Mouse (Mus musculus) embryo, embryonic 9.5 days (tissue): ENCODE results near the gene Gstt2.
A peak's percentile ranks its signal among the peaks of the same experiment; 100 is the strongest.

Source experiments
- DNase-seq: peaks from one replicate; pipeline ENCODE4 v3.0.0-alpha.2; 2017; ENCODE audit errors: extremely low spot score

The Gstt2 gene

GRCm38 (mm10) chr10:75827668-75828360 lies 9.4 kb downstream of the Gstt2 start:
- DNase-seq, result no peak

- DNase-seq, result no peak
Observed at GRCm38 (mm10) chr10:75824530-75824929, 12.7 kb downstream of the Gstt2 start.

GRCm38 (mm10) chr10:75823782-75824181 lies 13.4 kb downstream of the Gstt2 start:
- DNase-seq, result no peak

GRCm38 (mm10) chr10:75822443-75822842 lies 14.8 kb downstream of the Gstt2 start, which contains the start of gene Gstt4:
TSS of gene Gstt4 (minus strand) at chr10:75822543.
- DNase-seq, result no peak

- DNase-seq, result no peak
Observed at GRCm38 (mm10) chr10:75819882-75820281, 17.3 kb downstream of the Gstt2 start.

- no peak for DNase-seq
Observed at GRCm38 (mm10) chr10:75818641-75819040, 18.6 kb downstream of the Gstt2 start.

- no peak for DNase-seq
Observed at GRCm38 (mm10) chr10:75804217-75804616, 33.0 kb downstream of the Gstt2 start.

- no peak for DNase-seq
Observed at GRCm38 (mm10) chr10:75798176-75798696, 39.0 kb downstream of the Gstt2 start, which contains the start of gene Gstt1. TSS of gene Gstt1 (minus strand) at chr10:75798584.

DNA sequence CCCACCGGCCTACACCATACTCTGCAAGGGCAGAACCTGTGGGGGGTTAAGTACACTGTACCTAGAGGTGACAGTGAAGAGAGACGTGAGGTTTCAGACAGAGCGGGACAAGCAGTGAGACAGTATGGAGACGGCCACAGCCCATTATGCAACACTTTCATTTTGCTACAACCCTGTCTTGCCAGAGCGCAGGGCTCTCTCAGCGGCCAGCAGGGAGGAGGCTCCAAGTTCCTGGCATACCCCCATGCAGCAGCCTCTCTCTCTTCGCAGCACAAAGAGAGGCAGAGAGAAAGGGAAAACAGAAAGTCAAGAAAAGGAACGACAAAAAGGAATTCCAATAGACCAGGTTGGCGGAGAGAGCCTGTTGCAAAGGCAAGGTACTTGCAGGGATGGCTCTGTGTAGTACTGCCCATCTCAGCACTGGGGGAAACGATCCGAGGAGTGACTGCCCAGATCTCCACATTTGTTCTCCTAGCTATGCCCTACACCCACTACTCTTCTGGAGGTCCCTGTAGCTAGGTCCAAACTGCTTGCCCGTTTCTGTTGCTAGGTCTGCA lies 39.5 kb downstream of the Gstt2 start:
- DNase-seq, result peak; percentile 27

GRCm38 (mm10) chr10:75796731-75797516 lies 40.3 kb downstream of the Gstt2 start:
- no peak for DNase-seq

- peak; percentile 28 for DNase-seq
Observed at GRCm38 (mm10) chr10:75794880-75795279, 42.3 kb downstream of the Gstt2 start.

DNA sequence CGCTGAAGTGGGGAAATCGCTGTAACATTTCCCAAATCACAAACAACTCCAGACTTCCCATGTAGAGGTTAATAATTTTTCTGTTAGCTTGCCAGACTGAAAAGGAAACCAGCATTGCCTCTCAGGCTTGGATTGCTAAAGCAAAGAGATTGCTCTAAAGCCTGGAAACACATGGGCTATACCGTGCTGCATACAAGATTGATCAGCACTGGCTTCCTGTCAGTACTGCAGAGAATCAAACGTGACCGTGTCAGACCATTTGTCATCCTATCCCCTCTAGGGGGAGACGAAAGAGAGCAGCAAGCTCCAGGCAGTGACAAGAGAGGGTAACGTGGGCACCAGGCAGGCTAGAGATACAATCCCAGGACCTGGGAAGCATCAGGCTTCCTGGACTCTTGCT lies 46.5 kb downstream of the Gstt2 start:
- no peak for DNase-seq

DNA sequence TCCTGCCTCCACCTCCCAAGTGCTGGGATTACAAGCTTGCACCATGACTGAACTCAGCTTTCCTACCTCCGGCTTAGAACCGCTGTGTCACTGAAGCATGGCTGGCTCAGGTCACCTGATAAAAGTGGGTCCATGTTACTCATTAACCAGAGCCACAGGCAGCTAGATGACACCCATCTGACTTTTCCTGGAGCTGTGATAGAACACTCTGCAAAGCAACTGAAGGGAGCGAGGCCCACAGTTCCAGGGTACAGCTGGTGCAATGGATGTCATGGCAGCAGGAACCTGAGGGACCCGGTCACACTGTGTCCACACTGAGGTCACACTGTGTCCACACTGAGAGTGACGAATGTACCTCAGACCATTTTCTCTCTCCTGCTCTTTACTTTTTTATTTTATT lies 47.4 kb downstream of the Gstt2 start:
- no peak for DNase-seq

DNA sequence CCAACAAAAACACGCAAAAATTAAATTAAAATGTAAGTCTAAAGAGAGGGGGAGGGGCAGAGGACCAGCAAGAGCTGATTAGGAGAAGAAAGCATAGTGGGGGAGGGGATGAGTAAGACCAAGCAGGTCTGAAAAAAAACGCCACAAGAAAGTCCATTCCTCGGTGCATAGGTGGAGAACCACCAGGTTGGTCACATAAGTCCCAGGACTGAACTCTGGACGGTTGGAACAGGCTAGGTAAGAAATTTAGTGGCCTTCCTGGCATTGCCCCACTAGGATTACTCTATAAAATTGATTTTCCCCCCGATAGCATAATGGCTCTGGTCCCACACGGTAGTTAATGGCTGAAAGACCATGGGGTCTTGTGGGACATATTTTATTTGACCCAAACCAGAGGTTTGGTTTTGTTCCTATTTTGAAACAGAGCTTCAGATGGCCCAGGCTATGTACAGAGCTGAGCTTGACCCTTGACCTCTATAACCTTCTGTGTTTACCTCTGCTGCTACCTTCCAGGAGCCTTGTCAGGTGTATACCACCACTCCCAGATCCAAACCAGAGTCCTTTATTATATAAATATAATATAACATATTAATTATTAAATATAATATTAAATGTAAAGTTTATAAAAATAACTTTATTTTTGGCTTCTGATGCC lies 48.0 kb downstream of the Gstt2 start:
- DNase-seq, result no peak

DNA sequence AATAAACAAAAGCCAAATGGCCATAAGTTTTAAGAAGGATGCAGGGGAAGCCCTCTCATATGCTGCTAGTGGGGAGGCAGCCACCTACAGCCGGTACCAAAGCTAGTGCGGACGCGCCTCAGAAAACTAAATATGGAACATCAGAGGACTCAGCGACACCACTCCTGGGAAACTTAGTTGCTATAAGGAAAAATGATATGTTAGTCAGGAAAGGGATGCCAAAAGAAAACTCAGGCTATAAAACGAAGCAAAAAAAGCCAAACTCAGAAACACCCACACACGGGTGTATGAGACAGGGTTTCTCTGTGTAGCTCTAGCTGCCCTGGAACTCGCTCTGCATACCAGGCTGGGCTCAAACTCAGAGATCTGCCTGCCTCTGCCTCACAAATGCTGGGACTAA lies 48.9 kb downstream of the Gstt2 start:
- no peak for DNase-seq

- no peak for DNase-seq
Observed at GRCm38 (mm10) chr10:75785442-75785841, 51.8 kb downstream of the Gstt2 start.
